Mouse (Mus musculus): ENCODE data around the gene Tmem168. TPM values are rescaled to one million over a fixed set of nuclear protein-coding genes. Genes with fewer than 3 reads are reported as not detected.

Gene Tmem168
- polyA plus RNA-seq (2015; fragmentation: Nextera tagmentation; extraction: Ambion mirVana) = 24.6 and 25.6 TPM in 2 replicates

GRCm38 (mm10) chr6:13607621-13608493 lies at the start of gene Tmem168:
Gene Tmem168 (minus strand): TSS chr6:13608100.
- peak within 1 kb of the TSS; percentile 68 for H3K4me2 ChIP-seq (replicated peaks)
- H3K4me1 ChIP-seq (replicated peaks) = peaks cover 17% of the 10 kb centered on the region
- H3K9me3 ChIP-seq = no peaks in the 10 kb centered on the region
- WGBS = 2% methylated on average over 71 of the region's 71 CpGs
- no peaks in the 10 kb centered on the region for H3K36me3 ChIP-seq
- peak; percentile 98 for ATAC-seq
- H3K4me3 ChIP-seq (replicated peaks) = peak within 1 kb of the TSS; percentile 82
- H3K27ac ChIP-seq = peak within 1 kb of the TSS; percentile 95
- no peaks in the 10 kb centered on the region for H3K27me3 ChIP-seq
- H3K9ac ChIP-seq (replicated peaks) = peak within 1 kb of the TSS; percentile 87

GRCm38 (mm10) chr6:13654081-13654480 lies 46.2 kb upstream of the Tmem168 start:
- 0 out of 2 replicates have a peak, but pooled peaks cover 4% of the 10 kb centered on the region for H3K4me1 ChIP-seq (replicated peaks)
- no peak for ATAC-seq

GRCm38 (mm10) chr6:13652284-13652683 lies 44.4 kb upstream of the Tmem168 start:
- 97% methylated on average over 3 of the region's 3 CpGs for WGBS
- H3K9ac ChIP-seq (replicated peaks) = no peak overlapping the region
- H3K4me1 ChIP-seq (replicated peaks) = no peaks in the 10 kb centered on the region
- H3K4me3 ChIP-seq (replicated peaks) = no peak overlapping the region
- no peaks in the 10 kb centered on the region for H3K27me3 ChIP-seq
- peaks cover 19% of the 10 kb centered on the region for H3K36me3 ChIP-seq
- H3K27ac ChIP-seq = no peak overlapping the region
- H3K9me3 ChIP-seq = 0 out of 2 replicates have a peak, but pooled peaks cover 3% of the 10 kb centered on the region
- no peak overlapping the region for H3K4me2 ChIP-seq (replicated peaks)
- no peak for ATAC-seq

More at GRCm38 (mm10) chr6:13654081-13654480, 46.2 kb upstream of the Tmem168 start:
- H3K9ac ChIP-seq (replicated peaks) = no peak overlapping the region
- no peak overlapping the region for H3K27ac ChIP-seq
- no peak overlapping the region for H3K4me3 ChIP-seq (replicated peaks)
- H3K27me3 ChIP-seq = no peaks in the 10 kb centered on the region
- no peak overlapping the region for H3K4me2 ChIP-seq (replicated peaks)
- peaks cover 10% of the 10 kb centered on the region for H3K36me3 ChIP-seq
- no peaks in the 10 kb centered on the region for H3K9me3 ChIP-seq

GRCm38 (mm10) chr6:13650854-13651253 lies 43.0 kb upstream of the Tmem168 start:
- H3K4me1 ChIP-seq (replicated peaks) = no peaks in the 10 kb centered on the region
- no peak overlapping the region for H3K9ac ChIP-seq (replicated peaks)
- H3K4me2 ChIP-seq (replicated peaks) = no peak overlapping the region
- 97% methylated on average over 3 of the region's 3 CpGs for WGBS
- 0 out of 2 replicates have a peak, but pooled peaks cover 3% of the 10 kb centered on the region for H3K9me3 ChIP-seq
- no peak for ATAC-seq
- no peak overlapping the region for H3K4me3 ChIP-seq (replicated peaks)
- H3K27ac ChIP-seq = no peak overlapping the region
- H3K36me3 ChIP-seq = peaks cover 19% of the 10 kb centered on the region
- H3K27me3 ChIP-seq = no peaks in the 10 kb centered on the region

- Histone ChIP-seq H3K4me3 (replicated peaks) (no peak overlapping the region), H3K27ac (no peak overlapping the region), H3K4me2 (replicated peaks) (no peak overlapping the region), H3K36me3 (peaks cover 19% of the 10 kb centered on the region), H3K4me1 (replicated peaks) (no peaks in the 10 kb centered on the region), H3K27me3 (no peaks in the 10 kb centered on the region), H3K9me3 (0 out of 2 replicates have a peak, but pooled peaks cover 3% of the 10 kb centered on the region), H3K9ac (replicated peaks) (no peak overlapping the region)
- no peak for ATAC-seq
Measured at GRCm38 (mm10) chr6:13648305-13648704, 40.4 kb upstream of the Tmem168 start.

- Histone ChIP-seq H3K36me3 (peaks cover 14% of the 10 kb centered on the region), H3K27me3 (no peaks in the 10 kb centered on the region), H3K4me3 (replicated peaks) (no peak overlapping the region), H3K27ac (no peak overlapping the region), H3K4me1 (replicated peaks) (no peaks in the 10 kb centered on the region), H3K9ac (replicated peaks) (no peak overlapping the region), H3K4me2 (replicated peaks) (no peak overlapping the region), H3K9me3 (no peaks in the 10 kb centered on the region)
- 0 out of 2 replicates have a peak, but pooled peaks have one; percentile 45 for ATAC-seq
- 87% methylated on average over 3 of the region's 3 CpGs for WGBS
Measured at GRCm38 (mm10) chr6:13636582-13636989, 28.7 kb upstream of the Tmem168 start.

GRCm38 (mm10) chr6:13632571-13632970 lies 24.7 kb upstream of the Tmem168 start:
- Histone ChIP-seq H3K27ac (no peak overlapping the region), H3K36me3 (peaks cover 8% of the 10 kb centered on the region), H3K9ac (replicated peaks) (no peak overlapping the region), H3K4me3 (replicated peaks) (no peak overlapping the region), H3K27me3 (no peaks in the 10 kb centered on the region), H3K4me2 (replicated peaks) (no peak overlapping the region), H3K4me1 (replicated peaks) (no peaks in the 10 kb centered on the region), H3K9me3 (no peaks in the 10 kb centered on the region)
- no peak for ATAC-seq
- 89% methylated on average over 1 of the region's 1 CpGs for WGBS

GRCm38 (mm10) chr6:13630607-13631006 lies 22.7 kb upstream of the Tmem168 start:
- Histone ChIP-seq H3K4me2 (replicated peaks) (no peak overlapping the region), H3K4me1 (replicated peaks) (no peaks in the 10 kb centered on the region), H3K9ac (replicated peaks) (no peak overlapping the region), H3K36me3 (peaks cover 8% of the 10 kb centered on the region), H3K4me3 (replicated peaks) (no peak overlapping the region), H3K27ac (no peak overlapping the region), H3K27me3 (no peaks in the 10 kb centered on the region), H3K9me3 (no peaks in the 10 kb centered on the region)
- no peak for ATAC-seq
- 96% methylated on average over 2 of the region's 2 CpGs for WGBS

- Histone ChIP-seq H3K36me3 (no peaks in the 10 kb centered on the region), H3K4me2 (replicated peaks) (no peak overlapping the region), H3K27ac (no peak overlapping the region), H3K4me3 (replicated peaks) (no peak overlapping the region), H3K9ac (replicated peaks) (no peak overlapping the region), H3K27me3 (no peaks in the 10 kb centered on the region), H3K4me1 (replicated peaks) (no peaks in the 10 kb centered on the region), H3K9me3 (no peaks in the 10 kb centered on the region)
- 90% methylated on average over 2 of the region's 2 CpGs for WGBS
- no peak for ATAC-seq
Measured at GRCm38 (mm10) chr6:13619618-13620017, 11.7 kb upstream of the Tmem168 start.

GRCm38 (mm10) chr6:13617110-13617509 lies 9.2 kb upstream of the Tmem168 start:
- 94% methylated on average over 3 of the region's 3 CpGs for WGBS
- Histone ChIP-seq H3K36me3 (no peaks in the 10 kb centered on the region), H3K9me3 (no peaks in the 10 kb centered on the region), H3K9ac (replicated peaks) (no peak overlapping the region), H3K4me1 (replicated peaks) (no peaks in the 10 kb centered on the region), H3K27ac (no peak overlapping the region), H3K4me3 (replicated peaks) (no peak overlapping the region), H3K27me3 (no peaks in the 10 kb centered on the region), H3K4me2 (replicated peaks) (no peak overlapping the region)
- ATAC-seq = no peak

GRCm38 (mm10) chr6:13614568-13614967 lies 6.7 kb upstream of the Tmem168 start:
- no peaks in the 10 kb centered on the region for H3K4me1 ChIP-seq (replicated peaks)
- no peak overlapping the region for H3K4me2 ChIP-seq (replicated peaks)
- H3K4me3 ChIP-seq (replicated peaks) = no peak overlapping the region
- no peaks in the 10 kb centered on the region for H3K36me3 ChIP-seq
- no peaks in the 10 kb centered on the region for H3K27me3 ChIP-seq
- no peaks in the 10 kb centered on the region for H3K9me3 ChIP-seq
- no peak overlapping the region for H3K9ac ChIP-seq (replicated peaks)
- WGBS = 92% methylated on average over 3 of the region's 3 CpGs
- H3K27ac ChIP-seq = no peak overlapping the region
- ATAC-seq = no peak

GRCm38 (mm10) chr6:13613671-13614070 lies 5.8 kb upstream of the Tmem168 start:
- no peaks in the 10 kb centered on the region for H3K36me3 ChIP-seq
- 92% methylated on average over 3 of the region's 3 CpGs for whole genome bisulfite sequencing
- no peak overlapping the region for H3K9ac ChIP-seq (replicated peaks)
- no peaks in the 10 kb centered on the region for H3K4me1 ChIP-seq (replicated peaks)
- no peak overlapping the region for H3K27ac ChIP-seq
- H3K9me3 ChIP-seq = no peaks in the 10 kb centered on the region
- H3K4me3 ChIP-seq (replicated peaks) = no peak overlapping the region
- H3K4me2 ChIP-seq (replicated peaks) = no peak overlapping the region
- no peak for ATAC-seq
- no peaks in the 10 kb centered on the region for H3K27me3 ChIP-seq

Measured in midbrain, embryonic 13.5 days (tissue).